Mouse (Mus musculus) liver, embryonic 14.5 days (tissue): ENCODE data around the gene Tmem223. TPM values are rescaled to one million over a fixed set of nuclear protein-coding genes. Genes with fewer than 3 reads are reported as not detected.
A peak's percentile ranks its signal among the peaks of the same experiment; 100 is the strongest.

ENCODE experiments used
- ATAC-seq: fragments of 200-750 bp; cut with Nextera tagmentation; 2 replicates; pipeline ENCODE4 v1.8.0; 2017; ENCODE audit warnings: moderate number of reproducible peaks, mild to moderate bottlenecking, moderate library complexity; ENCODE audit not compliant: insufficient read depth
- DNase-seq, 3 experiments: peaks; one replicate each; pipeline ENCODE4 v3.0.0-alpha.2; 2012 to 2013; ENCODE audit warnings: low read depth in 3 of 3, low spot score in 3 of 3
- H3K27ac ChIP-seq: fragments of 300-500 bp; sonication (generic); 2 replicates; pipeline ENCODE4 v1.5.1; 2014; ENCODE audit warnings: moderate library complexity, mild to moderate bottlenecking, control low read depth, inconsistent platforms
- H3K27me3 ChIP-seq: fragments of 300-500 bp; sonication (generic); 2 replicates; pipeline ENCODE4 v1.6.1; 2014; ENCODE audit warnings: mild to moderate bottlenecking, low read length, moderate library complexity; ENCODE audit not compliant: control insufficient read depth, insufficient read depth
- H3K36me3 ChIP-seq: fragments of 300-500 bp; sonication (generic); replicated peaks from 2 replicates; pipeline ENCODE4 v1.6.1; 2014; ENCODE audit warnings: low read depth; ENCODE audit not compliant: control insufficient read depth, insufficient read depth
- H3K4me1 ChIP-seq, 2 experiments: fragments of 200-500 bp in 1 of 2; fragments of 300-500 bp in 1 of 2; sonication (generic) in 1 of 2; replicated peaks; 2 replicates each; pipeline ENCODE4 v1.6.1; 2012 to 2014; ENCODE audit warnings: antibody characterized with exemption in 1 of 2, inconsistent platforms in 1 of 2, low read length in 1 of 2; ENCODE audit not compliant: control insufficient read depth in 2 of 2, insufficient read depth in 2 of 2
- H3K4me2 ChIP-seq: fragments of 300-500 bp; sonication (generic); 2 replicates; pipeline ENCODE4 v1.6.1; 2014; ENCODE audit warnings: low read depth, mild to moderate bottlenecking, control low read depth, moderate library complexity
- H3K4me3 ChIP-seq, 2 experiments: fragments of 200-500 bp in 1 of 2; fragments of 300-500 bp in 1 of 2; sonication (generic) in 1 of 2; 2 replicates each; pipeline ENCODE4 v1.5.1; 2012 to 2014; ENCODE audit warnings: low read depth in 2 of 2, low read length in 2 of 2, mild to moderate bottlenecking in 2 of 2, control low read depth in 1 of 2, inconsistent platforms in 1 of 2, moderate library complexity in 1 of 2; ENCODE audit not compliant: insufficient read depth in 1 of 2
- H3K9ac ChIP-seq: fragments of 300-500 bp; sonication (generic); replicated peaks from 2 replicates; pipeline ENCODE4 v1.6.1; 2014; ENCODE audit warnings: mild to moderate bottlenecking, control low read depth, moderate library complexity
- H3K9me3 ChIP-seq: fragments of 300-500 bp; sonication (generic); 2 replicates; pipeline ENCODE4 v1.6.1; 2016; ENCODE audit warnings: low read length, mixed read lengths; ENCODE audit not compliant: control insufficient read depth
- CTCF ChIP-seq: IDR thresholded peaks from 2 replicates; pipeline ENCODE4 v1.5.1; 2016; ENCODE audit warnings: antibody characterized with exemption, low read depth, control low read depth
- EP300 ChIP-seq: IDR thresholded peaks from 2 replicates; pipeline ENCODE4 v1.6.1; 2016; ENCODE audit warnings: antibody characterized with exemption, low read depth
- WGBS: fragments of 180-500 bp; shearing (Covaris S2); extraction: QIAGEN DNeasy Blood & Tissue Kit; methylation state at CpG from one replicate; pipeline ENCODE4 v1.1.7; 2014; ENCODE audit not compliant: insufficient replicate concordance; 5-methylcytosine and 5-hydroxymethylcytosine counted together
- polyA plus RNA-seq, 2 experiments: library from polyadenylated mRNA; depleted of rRNA in 1 of 2; stranded (reverse) in 1 of 2; unstranded in 1 of 2; fragments of >200 nt; fragmentation: Nextera tagmentation in 1 of 2; extraction: Ambion mirVana in 1 of 2; gene quantifications; 2 replicates each; pipeline versions ENCODE4 v1.2.1 to v1.2.3; 2012 to 2014

Gene Tmem223
- polyA plus RNA-seq, 2 experiments = 38.9 to 69.6 TPM

DNA sequence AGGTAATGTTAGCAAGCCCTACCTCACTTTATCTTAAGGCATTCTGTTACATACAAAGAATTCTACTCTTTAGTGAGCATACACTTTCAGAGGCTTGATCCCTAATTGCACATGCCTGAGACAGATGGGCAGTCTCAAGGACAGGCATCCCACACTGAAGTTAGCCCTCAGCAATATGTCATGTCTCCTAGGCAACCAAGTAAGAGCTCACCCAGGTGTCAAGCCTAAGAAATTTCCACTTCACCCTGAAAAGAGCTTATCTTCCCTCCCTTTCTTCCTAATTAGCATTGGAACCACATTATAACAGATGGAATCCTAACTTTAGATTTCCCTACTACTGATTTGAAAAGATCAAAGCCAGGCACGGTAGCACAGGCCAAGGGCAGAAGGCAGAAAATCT, 18.4 kb downstream of the Tmem223 start:
- H3K27me3 ChIP-seq = no peaks in the 10 kb centered on the region
- H3K27ac ChIP-seq = no peak overlapping the region
- H3K4me1 ChIP-seq = peaks cover 8% of the 10 kb centered on the region in 2 experiments
- TF ChIP-seq CTCF (no peak), EP300 (no peak)
- 69% methylated on average over 1 of the region's 1 CpGs for WGBS
- H3K4me3 ChIP-seq = no peak overlapping the region
- ATAC-seq = no peak
- peaks cover 16% of the 10 kb centered on the region for H3K36me3 ChIP-seq
- no peak for DNase-seq
- H3K9me3 ChIP-seq = no peaks in the 10 kb centered on the region
- no peak overlapping the region for H3K4me2 ChIP-seq
- no peak overlapping the region for H3K9ac ChIP-seq

DNA sequence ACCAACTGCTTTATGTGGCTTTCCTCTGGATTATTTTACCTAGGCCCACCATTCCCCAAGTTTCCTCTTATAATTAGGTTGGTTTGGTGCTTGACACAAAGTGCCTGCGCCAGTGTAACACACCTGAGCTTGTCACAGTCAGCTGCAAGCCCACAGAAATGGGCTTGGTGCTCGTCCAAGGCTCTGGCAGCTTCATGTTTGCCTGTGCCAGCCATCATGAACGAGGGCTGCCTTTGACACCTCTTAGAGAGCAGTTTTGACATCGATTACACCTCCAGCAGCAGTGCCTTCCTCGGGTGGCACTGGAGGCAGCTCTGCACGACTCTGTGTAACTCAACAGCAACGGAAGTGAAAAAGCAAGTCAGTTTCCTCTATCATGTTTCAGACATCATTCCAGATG, 19.4 kb downstream of the Tmem223 start:
- H3K4me3 ChIP-seq = no peak overlapping the region
- no peak overlapping the region for H3K27ac ChIP-seq
- ATAC-seq = no peak
- peaks cover 4 to 6% of the 10 kb centered on the region in 2 experiments; a peak in 3 of 4 replicates for H3K4me1 ChIP-seq
- peaks cover 24% of the 10 kb centered on the region for H3K36me3 ChIP-seq
- H3K27me3 ChIP-seq = no peaks in the 10 kb centered on the region
- H3K9ac ChIP-seq = no peak overlapping the region
- DNase-seq = no peak
- no peaks in the 10 kb centered on the region for H3K9me3 ChIP-seq
- TF ChIP-seq EP300 (no peak), CTCF (no peak)
- WGBS = 60% methylated on average over 7 of the region's 7 CpGs
- H3K4me2 ChIP-seq = no peak overlapping the region

DNA sequence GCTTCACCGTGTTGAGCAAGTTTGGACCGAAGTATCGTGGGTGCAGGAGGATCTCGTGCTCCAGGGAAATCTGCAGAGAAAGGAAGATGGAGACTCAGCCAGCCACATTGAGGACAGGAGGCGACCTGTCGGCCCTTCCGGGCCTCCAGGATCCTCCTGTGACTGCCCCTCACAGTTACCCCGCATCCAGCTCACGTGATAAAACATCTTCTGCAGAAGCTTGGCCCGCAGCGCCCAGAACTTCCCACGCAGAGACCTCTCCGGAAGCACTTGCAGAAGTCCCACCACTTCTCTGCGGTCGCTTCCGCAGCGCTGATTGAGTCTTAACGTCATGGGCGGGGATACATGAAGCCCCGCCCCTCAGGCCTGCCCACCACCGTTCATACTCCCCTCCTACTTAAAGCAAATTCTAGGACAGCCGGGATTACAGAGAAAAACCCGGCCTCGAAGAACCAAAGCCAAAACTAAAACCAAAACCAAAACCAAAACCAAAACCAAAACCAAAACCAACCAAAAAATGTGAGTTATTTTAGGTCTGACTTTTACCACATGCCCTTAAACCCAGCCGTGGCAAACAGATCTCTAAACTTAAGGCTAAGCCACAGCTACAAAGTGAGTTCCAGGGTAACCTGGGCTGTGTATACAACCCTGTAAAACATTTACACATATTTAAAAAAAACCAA, 27.6 kb downstream of the Tmem223 start, which contains the start of gene Polr2g:
Gene Polr2g (minus strand): TSS at position 314 of the 683 bp plus-strand sequence.
- H3K36me3 ChIP-seq = peaks cover 18% of the 10 kb centered on the region
- WGBS = under 1% methylated on average over 25 of the region's 25 CpGs

DNA sequence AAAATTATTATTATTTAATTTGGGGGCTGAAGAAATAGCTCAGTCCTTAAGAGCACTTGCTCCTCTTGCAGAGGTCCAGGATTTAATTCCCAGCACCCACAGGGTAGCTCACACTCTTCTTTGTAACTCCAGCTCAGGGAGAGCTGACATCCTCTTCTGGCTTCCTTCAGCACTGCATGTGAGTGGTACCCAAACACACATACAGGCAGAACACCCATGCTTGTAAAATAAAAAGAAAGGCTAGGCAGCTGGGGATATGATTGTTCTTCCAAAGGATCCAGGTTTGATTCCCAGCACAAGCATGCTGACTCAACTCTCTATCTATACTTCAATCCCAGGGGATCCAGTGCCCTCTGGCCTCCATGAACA, 28.1 kb downstream of the Tmem223 start:
- Histone ChIP-seq H3K9me3 (no peaks in the 10 kb centered on the region), H3K9ac (no peak overlapping the region), H3K4me3 (peak overlapping the region in 1 of 2 experiments; percentile 74; a peak in 2 of 4 replicates), H3K27me3 (no peaks in the 10 kb centered on the region), H3K4me1 (peaks cover 14 to 16% of the 10 kb centered on the region in 2 experiments), H3K36me3 (peaks cover 13% of the 10 kb centered on the region), H3K27ac (no peak overlapping the region), H3K4me2 (peak overlapping the region; percentile 87)
- TF ChIP-seq CTCF (no peak), EP300 (no peak)
- no peak for ATAC-seq
- no peak for DNase-seq

More for the DNA sequence above, 27.6 kb downstream of the Tmem223 start, which contains the start of gene Polr2g:
- H3K27ac ChIP-seq = peak within 1 kb of the TSS; percentile 59
- peak within 1 kb of the TSS; percentile 74 to 98 for H3K4me3 ChIP-seq
- ATAC-seq (peak; percentile 55), DNase-seq (peak; percentile 82 to 86 (median 85))
- no peaks in the 10 kb centered on the region for H3K27me3 ChIP-seq
- H3K9me3 ChIP-seq = no peaks in the 10 kb centered on the region
- H3K4me2 ChIP-seq = peak within 1 kb of the TSS; percentile 87
- peak within 1 kb of the TSS; percentile 68 for H3K9ac ChIP-seq
- peaks cover 14 to 16% of the 10 kb centered on the region in 2 experiments for H3K4me1 ChIP-seq
- TF ChIP-seq EP300 = peak; percentile 17; the same call in 1 of the 2 replicates
- TF ChIP-seq CTCF = no peak

DNA sequence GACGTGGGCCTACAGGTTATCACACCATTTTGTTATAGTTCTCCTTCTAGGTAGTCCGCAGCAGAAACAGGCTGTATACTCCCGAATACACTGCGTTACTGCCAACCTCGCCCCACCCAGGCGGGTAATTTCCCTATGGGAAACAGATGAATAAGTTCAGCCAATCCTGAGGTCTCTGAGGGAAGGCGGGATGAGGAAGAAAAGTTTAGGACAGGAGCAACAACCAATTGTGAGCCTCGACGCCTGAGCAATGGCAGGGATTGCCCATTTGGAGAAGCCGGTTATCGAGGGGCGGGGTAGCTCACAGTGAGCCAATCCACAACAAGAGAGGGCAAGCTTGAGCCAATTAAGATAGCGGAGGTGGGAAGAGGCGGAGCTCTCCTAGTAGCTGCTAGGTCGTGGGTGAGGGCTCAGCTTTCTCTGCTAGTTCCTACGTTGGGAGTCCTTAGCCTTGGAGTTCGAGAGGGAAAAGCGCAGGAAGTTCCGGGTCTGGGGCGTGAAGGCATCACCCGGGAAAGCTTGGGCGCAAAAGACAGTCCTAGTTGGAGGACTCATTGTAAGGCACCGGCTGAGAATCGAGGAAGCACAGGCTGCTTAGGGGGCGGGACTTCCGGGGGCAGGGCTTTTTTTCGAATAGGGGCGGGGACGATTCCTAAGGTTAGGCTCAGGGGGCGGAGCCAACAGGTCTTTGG, 31.5 kb downstream of the Tmem223 start, which contains the start of gene Zbtb3:
Gene Zbtb3 (plus strand): TSS at position 426 of the 692 bp plus-strand sequence.
- peak within 1 kb of the TSS; percentile 72 to 84 for H3K4me3 ChIP-seq
- under 1% methylated on average over 30 of the region's 30 CpGs for WGBS
- H3K36me3 ChIP-seq = peaks cover 5% of the 10 kb centered on the region
- DNase-seq = peak; percentile 99
- H3K27me3 ChIP-seq = no peaks in the 10 kb centered on the region
- peak within 1 kb of the TSS; percentile 92 for H3K4me2 ChIP-seq
- H3K9me3 ChIP-seq = no peaks in the 10 kb centered on the region
- H3K4me1 ChIP-seq = peaks cover 13 to 14% of the 10 kb centered on the region in 2 experiments
- peak; percentile 95 for ATAC-seq
- 0 out of 2 replicates have a peak, but pooled peaks have one; percentile 36 for TF ChIP-seq EP300
- TF ChIP-seq CTCF = no peak
- peak within 1 kb of the TSS; percentile 69 for H3K27ac ChIP-seq
- peak within 1 kb of the TSS; percentile 60 for H3K9ac ChIP-seq
